Mouse (Mus musculus) testis, adult 2 months (tissue): Measurements from ENCODE around the gene Zcchc24. TPM values are rescaled to one million over a fixed set of nuclear protein-coding genes. Genes with fewer than 3 reads are reported as not detected.
A peak's percentile ranks its signal among the peaks of the same experiment; 100 is the strongest.
"Not testable (repeated sequence)": the region's sequence is repeated elsewhere in the genome, so short reads cannot be mapped to it uniquely, and the experiment has no call there.

Experiments
- H3K27ac ChIP-seq: fragments of 200-500 bp; 2 replicates; pipeline ENCODE4 v1.5.1; 2012; ENCODE audit warnings: low read depth, low read length; ENCODE audit not compliant: control insufficient read depth, insufficient read depth
- H3K27me3 ChIP-seq: fragments of 200-500 bp; 2 replicates; pipeline ENCODE4 v1.6.1; 2012; ENCODE audit warnings: mild to moderate bottlenecking, low read length, moderate library complexity; ENCODE audit not compliant: control insufficient read depth, insufficient read depth
- H3K36me3 ChIP-seq: fragments of 200-500 bp; 2 replicates; pipeline ENCODE4 v1.6.1; 2012; ENCODE audit warnings: mild to moderate bottlenecking, low read length; ENCODE audit not compliant: control insufficient read depth, insufficient read depth
- H3K4me1 ChIP-seq: fragments of 200-500 bp; 2 replicates; pipeline ENCODE4 v1.6.1; 2012; ENCODE audit warnings: low read length; ENCODE audit not compliant: control insufficient read depth, insufficient read depth
- H3K4me3 ChIP-seq: fragments of 200-500 bp; 2 replicates; pipeline ENCODE4 v1.5.1; 2012; ENCODE audit warnings: low read depth, mild to moderate bottlenecking, low read length, moderate library complexity, mixed read lengths; ENCODE audit not compliant: control insufficient read depth
- CTCF ChIP-seq: fragments of 200-500 bp; IDR thresholded peaks from 2 replicates; pipeline ENCODE4 v1.5.1; 2012; ENCODE audit warnings: low read depth, mild to moderate bottlenecking, inconsistent platforms, low read length, moderate library complexity; ENCODE audit not compliant: control insufficient read depth, insufficient read depth, insufficient replicate concordance
- POLR2A ChIP-seq: fragments of 200-500 bp; IDR thresholded peaks from 2 replicates; pipeline ENCODE4 v1.6.1; 2012; ENCODE audit warnings: low read depth, mild to moderate bottlenecking, inconsistent platforms, low read length, moderate library complexity; ENCODE audit not compliant: control insufficient read depth
- polyA plus RNA-seq: library from polyadenylated mRNA; depleted of rRNA; stranded (reverse); fragments of >200 nt; gene quantifications from 2 replicates; pipeline ENCODE4 v1.2.3, GENCODE M21; 2012; rRNA removed

Gene Zcchc24
- 2.7 TPM in 2 replicates for polyA plus RNA-seq

DNA sequence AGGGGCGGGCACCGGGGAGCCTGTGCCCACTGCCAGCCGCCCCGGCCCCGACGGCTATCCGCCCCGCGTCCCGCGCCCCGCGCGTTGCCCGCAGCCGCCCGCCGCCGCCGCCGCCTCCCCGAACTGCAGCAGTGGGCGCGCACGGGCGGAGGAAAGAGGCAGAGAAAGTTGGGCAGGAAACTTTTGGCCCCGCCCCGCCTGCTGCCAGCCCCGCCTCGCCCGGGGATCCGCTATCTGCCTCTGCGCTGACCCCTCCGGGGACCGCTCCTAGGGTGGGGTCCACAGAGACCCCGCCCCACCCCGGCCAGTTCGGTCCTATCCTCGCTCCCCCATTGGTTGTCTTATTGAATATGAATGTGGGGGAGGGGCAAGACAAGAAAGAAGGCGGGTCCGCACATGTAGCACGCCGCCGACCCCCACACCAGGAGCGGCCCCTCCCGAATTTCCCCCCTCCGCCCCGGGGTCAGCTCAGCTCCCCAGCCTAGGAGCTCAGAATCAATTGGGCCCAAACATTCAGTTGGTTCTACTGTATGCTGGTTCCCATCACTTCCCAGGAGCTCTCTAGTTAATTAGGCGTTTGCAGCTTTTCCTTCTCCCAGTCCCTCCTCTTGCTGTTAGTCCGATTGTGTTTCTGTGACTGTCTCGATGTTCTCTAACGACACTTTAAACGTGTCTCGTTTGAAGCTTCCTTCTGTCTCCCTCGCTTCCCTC lies at the start of gene Zcchc24:
Gene Zcchc24 (minus strand): TSS at position 125 of the 711 bp plus-strand sequence.
- Histone ChIP-seq H3K27me3 (peaks cover 2% of the 10 kb centered on the region; the same call in 1 of the 2 replicates), H3K4me3 (peak within 1 kb of the TSS; percentile 84), H3K4me1 (peaks cover 13% of the 10 kb centered on the region), H3K27ac (peak within 1 kb of the TSS; percentile 56), H3K36me3 (no peaks in the 10 kb centered on the region)
- TF ChIP-seq POLR2A (no peak), CTCF (no peak)

DNA sequence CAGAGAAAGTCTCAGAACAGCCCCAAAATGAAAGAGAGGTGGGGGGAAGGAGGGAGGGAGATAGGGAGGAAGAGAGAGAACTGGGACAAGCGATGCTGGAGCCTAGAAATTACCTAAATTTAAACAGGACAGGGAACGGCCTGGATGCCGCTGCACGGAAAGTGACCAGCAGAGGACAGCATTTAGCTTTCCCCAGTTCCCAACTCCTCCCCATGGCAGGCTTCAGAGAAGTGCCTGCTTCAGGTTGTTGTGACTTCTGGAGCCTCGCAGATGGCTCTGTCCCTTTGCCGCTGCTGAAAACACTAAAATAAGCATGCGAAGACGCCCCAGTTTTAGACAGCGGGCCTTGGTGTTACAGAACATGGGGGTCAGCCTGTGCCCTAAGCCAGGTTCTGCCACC lies 47.6 kb upstream of the Zcchc24 start:
- Histone ChIP-seq H3K27ac (no peak overlapping the region), H3K4me1 (no peaks in the 10 kb centered on the region), H3K36me3 (no peaks in the 10 kb centered on the region), H3K4me3 (no peak overlapping the region), H3K27me3 (no peaks in the 10 kb centered on the region)
- peak; percentile 83; the same call in 1 of the 2 replicates for TF ChIP-seq CTCF
- TF ChIP-seq POLR2A, result no peak

DNA sequence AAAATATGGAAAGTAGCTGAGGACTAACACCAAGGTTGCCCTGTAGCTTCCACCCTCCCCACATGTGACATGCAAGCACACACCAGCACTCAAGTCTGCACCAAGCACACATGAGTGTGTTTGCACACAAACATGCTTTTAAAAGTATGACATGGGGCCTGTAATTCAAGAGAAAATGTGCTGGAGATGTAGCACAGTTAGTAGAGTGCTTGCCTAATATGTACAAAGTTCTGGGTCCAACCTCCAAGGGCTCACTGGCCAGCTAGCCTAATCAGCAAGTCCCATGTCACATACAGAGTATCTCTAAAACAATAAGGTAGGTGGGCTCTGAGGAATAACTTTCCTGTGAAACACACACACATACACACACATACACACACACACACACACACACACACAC lies 45.3 kb upstream of the Zcchc24 start:
- Histone ChIP-seq H3K27ac (no peak overlapping the region), H3K4me3 (no peak overlapping the region), H3K4me1 (no peaks in the 10 kb centered on the region), H3K36me3 (no peaks in the 10 kb centered on the region), H3K27me3 (no peaks in the 10 kb centered on the region)
- no peak for TF ChIP-seq CTCF
- no peak for TF ChIP-seq POLR2A

DNA sequence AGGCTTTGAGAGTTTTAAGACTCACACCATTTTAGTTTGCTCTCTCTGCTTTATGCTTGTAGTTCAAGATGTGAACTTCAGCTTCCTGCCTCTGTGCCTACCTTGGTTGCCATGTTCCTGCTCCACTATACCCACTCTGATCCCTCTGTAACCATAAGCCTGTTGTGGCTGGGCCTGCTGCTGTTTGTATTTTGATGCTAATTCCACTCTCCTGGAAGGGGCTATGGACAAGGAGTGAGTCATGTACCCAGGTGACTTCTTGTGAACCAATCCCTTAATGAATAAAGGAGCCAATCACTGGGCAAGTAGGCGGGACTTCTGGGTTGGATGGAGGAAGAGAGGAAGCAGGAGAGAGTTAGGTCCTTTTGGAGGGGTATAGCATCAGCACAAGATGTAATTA lies 42.2 kb upstream of the Zcchc24 start:
- H3K27me3 ChIP-seq, H3K27ac ChIP-seq, H3K4me3 ChIP-seq, H3K4me1 ChIP-seq, H3K36me3 ChIP-seq: not testable (repeated sequence)

DNA sequence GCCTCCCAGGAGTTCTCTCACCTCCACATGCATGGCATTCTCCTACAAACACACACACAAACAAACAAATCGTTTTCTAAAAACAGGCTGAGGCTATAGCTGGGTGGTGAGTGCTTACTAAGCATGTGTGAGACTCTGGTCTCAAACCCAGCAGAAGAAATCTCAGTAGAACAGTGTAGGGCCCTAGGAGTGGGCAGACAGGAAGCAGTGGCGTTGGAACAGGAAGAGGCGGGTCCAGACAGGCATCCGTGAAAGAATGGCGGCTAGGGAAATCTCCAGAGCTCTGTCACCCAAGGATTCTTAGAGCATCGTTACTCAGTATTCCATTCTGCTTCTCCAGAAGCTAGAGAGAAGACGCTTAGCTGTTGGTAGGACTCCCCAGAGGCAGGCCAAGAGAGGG lies 37.7 kb upstream of the Zcchc24 start:
- Histone ChIP-seq H3K27me3 (no peaks in the 10 kb centered on the region), H3K36me3 (no peaks in the 10 kb centered on the region), H3K4me1 (peaks cover 12% of the 10 kb centered on the region), H3K4me3 (no peak overlapping the region), H3K27ac (no peak overlapping the region)
- TF ChIP-seq POLR2A, result no peak
- TF ChIP-seq CTCF, result no peak

DNA sequence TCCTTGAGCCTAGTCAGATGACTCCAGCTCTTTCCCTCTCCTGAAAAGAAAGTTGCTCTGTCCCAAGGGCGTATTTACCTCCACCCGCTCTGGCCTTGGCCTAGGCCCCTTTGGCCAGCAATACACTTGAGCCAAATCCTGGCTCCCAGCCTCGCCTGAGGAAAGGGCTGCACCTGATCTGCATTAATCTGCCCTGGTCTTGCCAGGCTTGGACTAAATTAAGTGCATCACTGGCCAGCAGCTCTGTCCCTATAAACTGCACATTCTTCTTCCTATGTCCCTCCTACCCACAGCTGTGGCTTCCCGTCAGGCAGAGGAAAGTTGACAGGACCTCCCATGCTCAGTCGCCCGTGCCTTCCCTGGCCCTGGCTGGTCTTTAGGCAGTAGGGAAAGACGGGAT lies 37.0 kb upstream of the Zcchc24 start:
- no peaks in the 10 kb centered on the region for H3K27me3 ChIP-seq
- H3K4me3 ChIP-seq, result no peak overlapping the region
- H3K4me1 ChIP-seq, result peaks cover 12% of the 10 kb centered on the region
- TF ChIP-seq POLR2A, result no peak
- no peak for TF ChIP-seq CTCF
- no peaks in the 10 kb centered on the region for H3K36me3 ChIP-seq
- H3K27ac ChIP-seq, result peak overlapping the region; percentile 25

DNA sequence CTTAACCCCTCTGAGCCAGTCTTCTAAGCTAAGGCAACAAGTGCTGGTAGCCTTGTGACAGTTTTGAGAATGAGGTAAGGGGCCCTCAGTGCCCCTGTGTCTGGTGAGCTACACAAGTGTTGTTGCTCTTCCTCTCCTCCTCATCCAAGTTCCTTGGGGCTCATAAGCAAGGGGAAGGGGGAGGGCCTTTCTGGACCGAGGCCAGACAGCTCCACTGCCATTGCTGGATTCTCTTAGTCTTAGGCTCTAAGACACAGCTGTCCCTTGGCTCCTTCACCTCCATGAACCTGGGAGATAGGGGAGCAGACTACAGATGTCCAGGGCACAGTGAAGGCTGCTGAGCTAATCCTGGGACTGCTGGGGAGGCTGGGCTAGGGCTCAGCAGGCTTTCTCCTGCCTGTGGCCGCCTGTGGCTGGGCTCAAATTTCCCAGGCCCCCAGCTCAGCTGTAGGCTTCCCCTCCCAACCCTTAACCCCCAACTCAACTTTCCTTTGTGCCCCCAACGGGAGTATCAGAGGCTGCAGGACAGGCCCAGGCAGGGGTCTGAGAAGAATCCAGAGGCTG lies 34.5 kb upstream of the Zcchc24 start:
- TF ChIP-seq POLR2A, result no peak
- no peak for TF ChIP-seq CTCF
- no peaks in the 10 kb centered on the region for H3K36me3 ChIP-seq
- H3K4me1 ChIP-seq, result peaks cover 12% of the 10 kb centered on the region
- H3K4me3 ChIP-seq, result no peak overlapping the region
- H3K27ac ChIP-seq, result no peak overlapping the region
- no peaks in the 10 kb centered on the region for H3K27me3 ChIP-seq

DNA sequence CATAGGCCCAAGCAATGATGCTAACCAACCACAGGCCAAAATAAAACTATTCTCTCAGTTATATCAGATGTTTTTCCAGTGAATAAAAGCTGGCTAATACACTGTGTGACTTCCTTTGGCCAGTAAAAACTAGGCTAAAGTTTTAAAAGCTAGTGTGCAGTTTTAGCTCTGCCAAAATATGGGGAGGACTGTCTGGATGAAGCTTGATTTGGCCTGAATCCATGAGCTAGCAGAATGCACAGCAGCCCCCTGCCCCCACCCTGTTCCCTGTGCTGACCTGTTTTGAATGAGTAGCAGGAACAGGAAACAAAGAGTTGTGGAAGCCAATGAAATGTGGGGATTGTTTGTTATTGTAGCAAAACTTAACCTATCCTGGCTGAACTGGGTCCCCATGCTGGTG lies 33.7 kb upstream of the Zcchc24 start:
- Histone ChIP-seq H3K27ac (no peak overlapping the region), H3K4me3 (no peak overlapping the region), H3K36me3 (no peaks in the 10 kb centered on the region), H3K27me3 (no peaks in the 10 kb centered on the region), H3K4me1 (peaks cover 12% of the 10 kb centered on the region)
- TF ChIP-seq POLR2A (no peak), CTCF (no peak)
